Mouse (Mus musculus) cortical plate, adult 2 months (tissue): Measurements from ENCODE around the gene Plxnb2.

Experiments used
- CTCF ChIP-seq: fragments of 200-500 bp; IDR thresholded peaks from 2 replicates; pipeline ENCODE4 v1.5.1; 2011; ENCODE audit warnings: mild to moderate bottlenecking, control low read depth, low read length; ENCODE audit not compliant: insufficient read depth; ENCODE audit errors: extremely low read depth
- POLR2A ChIP-seq: fragments of 200-500 bp; IDR thresholded peaks from 2 replicates; pipeline ENCODE4 v1.6.1; 2011; ENCODE audit warnings: mild to moderate bottlenecking, low read length, control low read depth; ENCODE audit not compliant: insufficient read depth; ENCODE audit errors: extremely low read depth

DNA sequence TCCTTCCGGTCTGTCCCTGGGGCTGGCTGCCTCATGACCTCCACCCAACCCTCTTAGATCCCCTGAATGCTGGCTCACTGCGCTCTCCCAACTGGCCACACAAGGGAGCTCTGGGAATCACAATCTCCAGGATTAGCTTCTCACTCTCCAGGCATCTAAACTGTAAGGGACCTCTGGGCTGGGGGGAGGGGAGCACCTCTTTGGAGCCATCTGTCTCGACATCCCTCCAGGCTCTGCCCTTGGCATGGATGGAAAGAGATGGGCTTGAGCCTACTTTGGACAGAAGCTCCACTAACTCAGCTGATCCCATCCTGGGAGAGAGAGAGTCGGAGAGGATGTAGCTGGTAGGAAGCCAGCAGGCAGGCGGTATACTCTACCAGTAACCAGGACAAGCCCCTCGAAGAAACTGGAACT, 1.7 kb upstream of the Plxnb2 start:
- no peak for TF ChIP-seq POLR2A
- TF ChIP-seq CTCF: no peak
